Mouse (Mus musculus) c-Kit-negative CD71-positive TER-119-positive erythroid progenitor cells, embryonic 14.5 days (primary cell): ENCODE data around the gene Zfp746.

ENCODE experiments used
- DNase-seq: peaks from one replicate; pipeline ENCODE4 v3.0.0-alpha.2; 2013; ENCODE audit warnings: low read depth, low spot score

The Zfp746 gene

DNA sequence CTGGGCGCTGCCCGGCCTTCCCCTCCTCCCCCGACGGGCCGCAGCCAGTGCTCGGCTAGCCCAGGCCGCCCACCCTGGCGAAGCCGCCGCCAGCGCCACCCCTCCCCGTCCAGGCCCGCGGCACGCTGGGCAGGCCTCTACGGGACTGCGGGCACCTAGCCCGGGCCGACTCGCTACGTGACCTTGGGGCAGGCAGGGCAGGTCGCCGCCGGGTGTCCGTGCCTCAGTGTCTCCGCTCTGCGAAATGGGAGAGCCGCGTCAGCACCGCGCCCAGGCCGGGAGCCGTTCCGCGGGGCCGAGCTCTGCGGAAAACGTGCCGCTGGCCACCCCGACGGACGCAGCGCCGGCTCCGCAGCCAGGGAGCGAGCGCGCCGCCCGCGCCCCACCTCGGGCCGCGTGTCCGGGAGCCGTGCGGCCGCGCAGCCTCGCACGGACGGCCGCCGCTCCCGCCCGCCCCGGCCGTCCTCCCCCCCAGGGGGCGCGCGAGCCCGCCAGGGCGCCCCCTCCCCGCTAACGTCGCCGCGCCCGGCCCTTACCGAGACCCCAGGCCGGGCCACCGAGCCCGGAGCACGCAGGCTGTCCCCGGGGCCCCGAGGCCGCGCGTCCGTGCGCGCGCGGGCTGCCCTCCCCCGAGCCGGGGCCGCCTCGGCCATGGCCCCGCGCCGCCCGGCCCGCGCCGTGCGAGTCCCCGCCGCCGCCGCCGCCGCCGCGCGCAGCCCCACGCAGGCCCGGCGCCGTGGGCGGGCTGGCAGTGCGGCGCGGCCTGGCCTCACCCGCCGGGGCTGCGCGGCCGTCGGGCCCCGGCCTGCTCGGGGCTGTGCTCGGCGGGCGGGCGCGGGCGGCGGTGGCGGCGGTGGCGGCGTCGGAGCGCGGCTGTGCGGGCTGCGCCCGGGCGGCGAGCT, 38.7 kb downstream of the Zfp746 start:
- no peak for DNase-seq

DNA sequence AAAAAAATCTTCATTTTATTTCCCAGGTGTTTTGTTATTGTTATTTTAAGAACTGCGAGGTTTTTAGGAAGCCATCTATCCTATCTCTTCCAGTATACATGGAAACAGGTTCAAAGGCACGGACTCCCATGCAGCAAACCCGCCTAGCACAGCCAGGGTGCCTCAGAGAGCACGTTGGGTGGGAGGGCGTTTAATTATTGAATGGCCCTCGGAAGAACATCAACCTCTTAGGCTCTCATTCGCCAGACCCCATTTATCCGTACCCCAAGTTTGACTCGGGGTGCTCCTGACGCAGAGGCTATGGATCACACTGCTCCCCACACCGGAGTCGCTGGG, 39.3 kb downstream of the Zfp746 start:
- no peak for DNase-seq

DNA sequence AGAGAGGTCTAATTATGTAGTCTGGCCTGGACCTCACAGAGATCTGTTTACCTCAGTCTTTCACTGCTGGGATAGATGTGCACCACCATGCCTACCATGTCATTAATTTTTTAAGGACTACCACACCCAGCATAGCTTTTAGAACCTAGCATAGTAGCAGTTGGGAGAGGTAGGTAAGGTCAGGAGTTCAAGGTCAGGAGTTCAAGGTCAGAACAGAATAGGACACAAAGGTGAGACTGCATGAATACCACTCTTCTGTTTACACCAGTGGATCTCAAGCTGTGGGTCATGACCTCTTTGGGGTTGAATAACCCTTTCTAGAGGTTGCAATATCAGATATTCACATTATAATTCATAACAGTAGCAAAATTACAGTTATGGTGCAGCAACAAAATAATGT, 53.7 kb downstream of the Zfp746 start:
- no peak for DNase-seq

DNA sequence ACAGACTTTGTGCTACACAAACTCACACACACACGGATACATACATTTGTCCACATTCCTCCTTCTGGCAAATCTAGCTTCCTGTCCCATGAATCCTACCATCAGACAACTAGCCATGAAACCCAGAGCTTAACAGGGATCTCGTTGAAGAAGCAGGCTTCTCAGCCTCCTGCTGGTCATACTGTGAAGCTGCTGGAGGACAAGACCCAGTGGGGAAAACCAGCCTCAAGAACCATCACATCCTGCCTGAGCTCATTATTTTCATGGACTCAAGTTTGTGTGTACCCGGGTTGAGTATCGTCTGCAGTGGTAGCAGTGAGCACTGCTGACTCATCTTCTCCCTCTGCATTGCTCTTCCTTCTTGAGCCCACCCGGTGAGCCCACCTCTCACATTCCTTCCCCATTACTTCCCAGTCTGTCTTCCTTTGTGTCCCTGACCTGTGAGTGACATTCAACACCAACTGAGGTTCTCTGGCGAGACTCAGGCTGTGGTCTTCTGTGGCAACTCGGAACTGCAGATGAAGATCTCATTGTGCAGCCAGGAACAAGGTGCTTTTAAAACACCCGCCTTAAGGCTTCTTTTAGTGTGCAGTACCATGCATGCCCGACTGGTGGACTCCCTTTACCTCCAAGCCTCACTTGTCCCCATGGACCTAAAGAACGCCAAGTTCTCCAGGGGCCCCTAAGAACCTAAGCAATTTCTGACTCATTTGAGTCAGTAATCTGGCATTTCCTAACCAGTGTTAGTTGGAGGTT, 60.3 kb downstream of the Zfp746 start:
- no peak for DNase-seq

DNA sequence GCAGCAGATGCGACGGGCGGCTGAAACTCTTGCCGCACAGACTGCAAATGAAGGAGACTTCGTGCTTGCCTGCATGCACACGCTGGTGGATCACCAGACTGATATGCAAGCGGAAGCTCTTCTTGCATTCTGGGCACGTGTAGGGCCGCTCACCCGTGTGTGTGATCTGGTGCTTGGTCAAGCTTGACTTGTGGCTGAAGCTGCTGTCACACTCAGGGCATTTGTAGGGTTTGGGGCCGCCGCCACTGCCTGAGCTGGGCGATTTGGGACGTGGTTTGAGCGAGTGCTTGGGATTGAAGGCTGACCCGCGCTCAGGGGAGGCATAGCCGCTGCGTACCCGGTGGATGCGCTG, 61.4 kb downstream of the Zfp746 start:
- DNase-seq = no peak

DNA sequence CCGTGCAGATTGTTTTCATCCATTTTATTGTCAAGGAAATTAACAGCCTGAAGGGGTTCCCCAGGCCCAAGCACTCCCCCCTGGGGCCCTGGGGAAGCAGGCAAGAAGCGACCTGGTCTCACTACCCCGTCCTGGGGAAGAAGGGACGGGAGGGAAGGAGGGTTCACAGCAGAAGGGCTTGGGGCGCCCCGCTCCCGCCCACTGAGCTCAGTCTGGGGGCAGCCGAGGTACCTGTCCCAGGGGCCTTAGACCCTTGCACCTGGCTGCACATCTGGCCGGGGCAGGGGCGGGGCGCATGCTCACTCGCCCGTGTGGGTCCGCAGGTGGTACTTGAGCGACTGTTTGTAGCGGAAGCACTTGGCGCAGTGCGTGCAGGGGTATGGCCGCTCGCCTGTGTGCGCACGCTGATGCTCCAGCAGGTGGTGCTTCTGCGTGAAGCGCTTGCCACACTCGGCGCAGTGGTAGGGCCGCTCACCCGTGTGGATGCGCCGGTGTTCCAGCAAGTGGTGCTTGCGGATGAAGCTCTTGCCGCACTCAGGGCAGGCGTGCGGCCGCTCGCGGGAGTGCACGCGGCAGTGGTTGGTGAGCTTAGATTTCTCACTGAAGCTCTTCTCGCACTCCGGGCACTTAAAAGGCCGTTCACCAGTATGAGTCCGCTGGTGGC, 61.9 kb downstream of the Zfp746 start:
- DNase-seq = no peak

DNA sequence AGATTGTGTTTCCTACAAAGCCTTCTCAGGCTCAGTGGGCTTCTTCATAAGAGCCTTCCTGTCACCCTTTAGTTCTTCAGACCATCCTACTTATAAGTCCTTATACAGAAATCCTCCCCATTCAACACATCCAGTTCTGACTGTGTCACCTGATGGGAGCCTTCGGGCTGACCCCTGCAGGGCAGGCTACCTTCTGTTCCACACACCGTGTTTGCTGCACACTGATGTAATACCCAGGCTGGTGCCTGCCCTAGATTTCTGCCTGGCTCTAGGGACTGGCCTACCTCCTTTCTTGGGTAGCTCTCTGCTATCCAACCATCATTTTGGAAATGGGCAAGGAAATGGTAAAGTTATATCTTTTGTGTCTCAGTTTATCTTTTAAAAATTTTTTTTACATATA, 63.7 kb downstream of the Zfp746 start:
- DNase-seq = no peak

DNA sequence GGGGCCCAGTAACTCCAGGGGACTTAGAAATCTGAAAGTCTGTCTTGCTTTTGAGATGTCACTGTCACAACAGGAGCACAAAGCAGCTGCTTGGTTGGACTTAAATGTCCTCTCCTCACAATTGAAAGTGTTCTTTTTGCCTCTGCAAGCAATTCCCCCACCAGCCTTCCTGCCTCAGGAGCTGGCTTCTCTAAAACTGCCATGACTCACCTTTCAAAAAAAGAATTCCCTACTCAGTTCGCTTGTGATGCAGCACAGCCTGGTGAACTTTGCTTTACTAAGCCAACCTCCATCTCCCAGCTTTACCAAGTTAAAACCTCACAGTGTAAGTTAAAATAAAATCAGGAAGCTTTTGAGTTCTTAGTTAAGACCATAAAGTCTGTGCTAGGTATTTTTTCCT, 64.7 kb downstream of the Zfp746 start:
- no peak for DNase-seq

DNA sequence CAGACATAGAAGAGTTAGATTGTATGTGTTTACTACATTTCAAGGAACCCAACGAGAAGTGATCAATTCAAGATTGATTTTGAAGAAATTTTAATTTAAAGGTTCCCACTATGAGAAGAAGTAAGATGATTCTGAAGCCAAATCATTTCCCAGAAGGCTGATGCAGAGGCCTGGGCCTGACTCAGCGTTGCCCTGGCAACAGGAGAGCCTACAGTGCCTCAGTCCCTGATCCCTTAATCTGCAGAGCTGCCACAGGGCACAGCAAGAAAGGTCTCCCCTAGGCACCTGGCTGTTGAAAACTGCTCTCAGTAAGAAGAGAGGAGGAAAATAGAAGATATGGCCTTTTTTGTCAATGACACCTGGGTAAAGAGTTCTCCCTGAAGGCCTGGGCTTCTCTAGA, 66.4 kb downstream of the Zfp746 start:
- DNase-seq = no peak

DNA sequence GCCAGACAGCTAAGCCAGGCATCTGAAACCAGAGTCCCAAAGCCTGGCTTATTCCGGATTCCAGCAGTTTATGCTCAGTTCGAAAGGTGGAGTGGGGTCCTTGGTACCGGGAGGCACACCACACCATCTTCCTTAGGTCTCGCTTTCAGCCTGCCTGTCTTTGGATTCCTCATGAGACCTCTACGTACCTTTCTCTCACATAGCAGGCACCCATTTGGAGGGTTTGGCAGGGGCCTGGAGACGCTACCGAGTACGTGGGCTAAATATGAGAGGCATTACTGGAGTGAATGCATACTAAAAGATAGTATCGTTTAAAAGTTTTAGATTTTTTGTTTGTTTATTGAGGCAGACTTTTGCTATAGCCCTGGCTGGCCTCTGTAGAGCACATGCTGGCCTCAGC, 69.6 kb downstream of the Zfp746 start:
- no peak for DNase-seq

DNA sequence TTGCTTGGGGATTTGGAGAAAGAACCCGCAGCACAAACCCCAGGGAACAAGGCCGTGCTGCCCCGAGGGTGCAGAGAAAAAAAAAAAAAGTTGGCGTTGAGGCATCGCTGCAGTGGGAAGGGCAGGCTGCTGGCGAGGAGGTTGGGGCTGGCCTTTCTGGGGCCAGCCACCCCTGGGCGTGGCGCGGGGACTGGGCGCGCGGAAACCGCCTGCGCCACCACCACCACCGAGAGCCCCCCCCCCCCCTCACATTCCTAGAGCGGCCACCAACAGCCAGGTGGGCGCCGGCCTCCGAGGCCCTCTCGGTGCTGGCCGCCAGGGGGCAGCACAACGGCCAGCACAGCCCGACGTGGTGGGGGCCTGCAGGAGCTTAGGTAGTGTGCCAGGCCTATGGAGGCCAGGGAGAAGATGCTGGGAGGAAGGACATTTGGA, 70.3 kb downstream of the Zfp746 start:
- peak; percentile 19 for DNase-seq
